In the genomic region with DNA sequence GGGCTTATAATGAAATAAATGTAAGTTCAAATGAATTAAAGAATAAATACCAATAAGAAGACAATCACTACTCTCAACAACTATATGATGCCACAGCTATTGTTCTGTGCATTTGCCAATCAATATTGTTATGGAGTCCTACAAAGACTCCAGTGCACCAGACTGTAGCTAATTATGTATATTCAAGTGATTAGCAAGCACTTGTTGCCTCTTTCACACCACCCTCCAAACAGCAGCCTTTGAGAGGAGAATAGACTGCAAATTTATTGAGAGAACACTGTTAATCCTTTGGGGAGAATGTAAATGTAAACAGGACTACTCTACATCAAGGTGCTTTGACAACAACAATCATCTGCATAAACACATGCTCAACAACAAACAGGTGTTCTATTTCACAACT, we compare ENCODE assay signal across 20 mouse cellular contexts.
"Had no signal": no experiment of that assay in that cellular context is flagged by ENCODE, and none has a peak within 500 bp of the region (broad histone marks: within the 10 kb centered on the region; RNA-seq: fewer than 3 reads in every experiment).

No protein-coding gene starts in this region.

- H3K9ac ChIP-seq: lung, embryonic 15.5 days; midbrain, embryonic 13.5 days; midbrain, embryonic 15.5 days; neural tube, embryonic 12.5 days; stomach, embryonic 15.5 days had no signal

- ATAC-seq: lung, postnatal 0 days; midbrain, embryonic 13.5 days; midbrain, embryonic 15.5 days had no signal

- H3K4me1 ChIP-seq: lung, embryonic 15.5 days; stomach, embryonic 15.5 days had no signal

- H3K27me3 ChIP-seq: lung, embryonic 15.5 days; megakaryocyte, embryonic 14.5 days; midbrain, embryonic 13.5 days; midbrain, embryonic 15.5 days; neural tube, embryonic 12.5 days; stomach, embryonic 15.5 days had no signal

- DNase-seq: lung, adult 2 months; lung, postnatal 14 days; lung, postnatal 36 days; retina, postnatal 1 day; right cerebral cortex, adult 18-20 months; right cerebral cortex, postnatal 25 days; right cerebral cortex, postnatal 4 days; thymus, adult 2 months; thymus, postnatal 25 days; thymus, postnatal 4 days had no signal

- H3K9me3 ChIP-seq: lung, embryonic 15.5 days; megakaryocyte, embryonic 14.5 days; midbrain, embryonic 13.5 days; midbrain, embryonic 15.5 days; neural tube, embryonic 12.5 days; stomach, embryonic 15.5 days had no signal

- H3K4me2 ChIP-seq: lung, embryonic 15.5 days; midbrain, embryonic 11.5 days; midbrain, embryonic 13.5 days; midbrain, embryonic 15.5 days; neural tube, embryonic 12.5 days; stomach, embryonic 15.5 days had no signal

- H3K36me3 ChIP-seq: lung, embryonic 15.5 days; midbrain, embryonic 13.5 days; midbrain, embryonic 15.5 days; neural tube, embryonic 12.5 days; stomach, embryonic 15.5 days had no signal

- H3K4me3 ChIP-seq: lung, embryonic 15.5 days; megakaryocyte, embryonic 14.5 days; midbrain, embryonic 13.5 days; midbrain, embryonic 15.5 days; neural tube, embryonic 12.5 days; stomach, embryonic 15.5 days had no signal

- H3K27ac ChIP-seq: lung, embryonic 15.5 days; macrophage; midbrain, embryonic 13.5 days; midbrain, embryonic 15.5 days; neural tube, embryonic 12.5 days; stomach, embryonic 15.5 days; stomach, postnatal 0 days had no signal
